Mouse (Mus musculus): Measurements from ENCODE around the gene Prss12.

GRCm38 (mm10) chr3:123446708-123447537, at the start of gene Prss12:
- no peak for TF ChIP-seq CTCF (IDR thresholded peaks at IDR 0.05; ENCODE audit: low read depth)
- no peak for TF ChIP-seq EP300 (IDR thresholded peaks at IDR 0.05; ENCODE audit: low read depth)

All from heart, postnatal 0 days (tissue).